Mouse (Mus musculus) embryonic fibroblast, embryonic 13.5 days (primary cell): ENCODE measurements around the gene Zswim3. TPM values are rescaled to one million over a fixed set of nuclear protein-coding genes. Genes with fewer than 3 reads are reported as not detected.
"Not testable (repeated sequence)": the region's sequence is repeated elsewhere in the genome, so short reads cannot be mapped to it uniquely, and the experiment has no call there.

Experiments used
- H3K27ac ChIP-seq: 2 replicates; pipeline ENCODE4 v1.5.1; 2012; ENCODE audit warnings: low read length, control low read depth, inconsistent platforms; ENCODE audit not compliant: insufficient read depth
- H3K4me1 ChIP-seq: 2 replicates; pipeline ENCODE4 v1.6.1; 2011; ENCODE audit warnings: low read length; ENCODE audit not compliant: control insufficient read depth, insufficient read depth
- H3K4me3 ChIP-seq: 2 replicates; pipeline ENCODE4 v1.5.1; 2011; ENCODE audit warnings: mild to moderate bottlenecking, control low read depth, low read length; ENCODE audit not compliant: insufficient read depth
- CTCF ChIP-seq: IDR thresholded peaks from 2 replicates; pipeline ENCODE4 v1.5.1; 2011; ENCODE audit warnings: mild to moderate bottlenecking, control low read depth, low read length, moderate library complexity, borderline replicate concordance; ENCODE audit not compliant: insufficient read depth
- POLR2A ChIP-seq: IDR thresholded peaks from 2 replicates; pipeline ENCODE4 v1.6.1; 2011; ENCODE audit warnings: low read depth, mild to moderate bottlenecking, control low read depth, low read length, moderate library complexity
- polyA plus RNA-seq: library from polyadenylated mRNA; stranded (reverse); fragments of >200 nt; gene quantifications from 2 replicates; pipeline ENCODE4 v1.2.4, GENCODE M21; 2011; ENCODE audit warnings: low read depth; ENCODE audit not compliant: missing spikeins, insufficient read length

Gene Zswim3
- polyA plus RNA-seq, 1 experiment, result 3.7 TPM

GRCm38 (mm10) chr2:164791841-164792261 is 13.0 kb upstream of the Zswim3 start:
- no peak for TF ChIP-seq CTCF
- H3K4me3 ChIP-seq, result no peak overlapping the region

GRCm38 (mm10) chr2:164792400-164793190 is 12.3 kb upstream of the Zswim3 start:
- Histone ChIP-seq H3K4me1 (peaks cover 8% of the 10 kb centered on the region), H3K4me3 (no peak overlapping the region), H3K27ac (no peak overlapping the region)
- no peak for TF ChIP-seq CTCF
- TF ChIP-seq POLR2A, result no peak

More at GRCm38 (mm10) chr2:164791841-164792261, 13.0 kb upstream of the Zswim3 start:
- Histone ChIP-seq H3K4me1 (peaks cover 11% of the 10 kb centered on the region), H3K27ac (no peak overlapping the region)

- H3K27ac ChIP-seq, result no peak overlapping the region
- TF ChIP-seq CTCF, result peak; percentile 55; the same call in 1 of the 2 replicates
- no peak for TF ChIP-seq POLR2A
- H3K4me1 ChIP-seq, result peaks cover 4% of the 10 kb centered on the region; the same call in 1 of the 2 replicates
- no peak overlapping the region for H3K4me3 ChIP-seq
These were observed 11.7 kb upstream of the Zswim3 start for GRCm38 (mm10) chr2:164793236-164793635.

GRCm38 (mm10) chr2:164793772-164794171 is 11.1 kb upstream of the Zswim3 start:
- no peaks in the 10 kb centered on the region for H3K4me1 ChIP-seq
- H3K4me3 ChIP-seq, result no peak overlapping the region
- no peak for TF ChIP-seq POLR2A
- TF ChIP-seq CTCF, result no peak
- no peak overlapping the region for H3K27ac ChIP-seq

- TF ChIP-seq POLR2A (no peak), CTCF (peak; percentile 64)
- Histone ChIP-seq H3K4me1 (no peaks in the 10 kb centered on the region), H3K27ac (no peak overlapping the region), H3K4me3 (no peak overlapping the region)
These were observed 10.6 kb upstream of the Zswim3 start for GRCm38 (mm10) chr2:164794293-164794692.

GRCm38 (mm10) chr2:164795868-164796267 is 9.0 kb upstream of the Zswim3 start:
- TF ChIP-seq CTCF (no peak), POLR2A (no peak)
- no peak overlapping the region for H3K4me3 ChIP-seq
- no peaks in the 10 kb centered on the region for H3K4me1 ChIP-seq
- H3K27ac ChIP-seq, result no peak overlapping the region

GRCm38 (mm10) chr2:164798554-164798953 is 6.3 kb upstream of the Zswim3 start:
- not testable (repeated sequence) for H3K4me3 ChIP-seq, H3K27ac ChIP-seq, H3K4me1 ChIP-seq

GRCm38 (mm10) chr2:164800252-164801004 is 4.5 kb upstream of the Zswim3 start:
- Histone ChIP-seq H3K4me3 (no peak overlapping the region), H3K27ac (no peak overlapping the region), H3K4me1 (peaks cover 2% of the 10 kb centered on the region; the same call in 1 of the 2 replicates)
- TF ChIP-seq CTCF (no peak), POLR2A (no peak)

GRCm38 (mm10) chr2:164803201-164803920 is 1.5 kb upstream of the Zswim3 start:
- Histone ChIP-seq H3K27ac (no peak overlapping the region), H3K4me1 (peaks cover 2% of the 10 kb centered on the region; the same call in 1 of the 2 replicates), H3K4me3 (peak overlapping the region; percentile 78)
- TF ChIP-seq CTCF (no peak), POLR2A (no peak)

- no peak overlapping the region for H3K27ac ChIP-seq
- TF ChIP-seq POLR2A (no peak), CTCF (no peak)
- H3K4me1 ChIP-seq, result peaks cover 2% of the 10 kb centered on the region; the same call in 1 of the 2 replicates
- H3K4me3 ChIP-seq, result peak overlapping the region; percentile 78
These were observed 981 bp upstream of the Zswim3 start for GRCm38 (mm10) chr2:164803921-164804313.
